Mouse (Mus musculus) left cerebral cortex, adult 11 months (tissue): ENCODE results near the gene Ptpro.

ENCODE experiments used
- DNase-seq: peaks from one replicate; pipeline ENCODE4 v3.0.0; 2022; ENCODE audit warnings: low spot score

The Ptpro gene

GRCm38 (mm10) chr6:137294973-137295820, 43.1 kb downstream of the Ptpro start:
- DNase-seq = no peak

GRCm38 (mm10) chr6:137302561-137302960, 50.4 kb downstream of the Ptpro start:
- no peak for DNase-seq

- no peak for DNase-seq
Measured at GRCm38 (mm10) chr6:137303824-137304223, 51.7 kb downstream of the Ptpro start.

- no peak for DNase-seq
Measured at GRCm38 (mm10) chr6:137315265-137315664, 63.1 kb downstream of the Ptpro start.

GRCm38 (mm10) chr6:137316358-137316757, 64.2 kb downstream of the Ptpro start:
- no peak for DNase-seq

- DNase-seq = no peak
Measured at GRCm38 (mm10) chr6:137317509-137317908, 65.4 kb downstream of the Ptpro start.

GRCm38 (mm10) chr6:137318242-137318861, 66.2 kb downstream of the Ptpro start:
- no peak for DNase-seq

- DNase-seq = no peak
Measured at GRCm38 (mm10) chr6:137319658-137320057, 67.5 kb downstream of the Ptpro start.

- DNase-seq = no peak
Measured at GRCm38 (mm10) chr6:137327718-137328117, 75.6 kb downstream of the Ptpro start.

- DNase-seq = no peak
Measured at GRCm38 (mm10) chr6:137328228-137328627, 76.1 kb downstream of the Ptpro start.

- DNase-seq = no peak
Measured at GRCm38 (mm10) chr6:137330782-137331181, 78.7 kb downstream of the Ptpro start.

- DNase-seq = no peak
Measured at GRCm38 (mm10) chr6:137331826-137332225, 79.7 kb downstream of the Ptpro start.

- DNase-seq = no peak
Measured at GRCm38 (mm10) chr6:137339071-137339470, 87.0 kb downstream of the Ptpro start.

GRCm38 (mm10) chr6:137343688-137344441, 91.7 kb downstream of the Ptpro start:
- DNase-seq = no peak

- no peak for DNase-seq
Measured at GRCm38 (mm10) chr6:137360166-137360565, 108.0 kb downstream of the Ptpro start.

- DNase-seq = peak; percentile 26
Measured at GRCm38 (mm10) chr6:137362216-137362615, 110.1 kb downstream of the Ptpro start.

- DNase-seq = peak; percentile 54
Measured at GRCm38 (mm10) chr6:137364681-137365080, 112.6 kb downstream of the Ptpro start.

- no peak for DNase-seq
Measured at GRCm38 (mm10) chr6:137365637-137366036, 113.5 kb downstream of the Ptpro start.

GRCm38 (mm10) chr6:137370745-137371144, 118.6 kb downstream of the Ptpro start:
- DNase-seq = no peak

- DNase-seq = no peak
Measured at GRCm38 (mm10) chr6:137371455-137371854, 119.3 kb downstream of the Ptpro start.

GRCm38 (mm10) chr6:137373920-137374319, 121.8 kb downstream of the Ptpro start:
- no peak for DNase-seq

GRCm38 (mm10) chr6:137382546-137382945, 130.4 kb downstream of the Ptpro start:
- no peak for DNase-seq

- DNase-seq = no peak
Measured at GRCm38 (mm10) chr6:137386344-137386743, 134.2 kb downstream of the Ptpro start.
